Mouse (Mus musculus) gastrocnemius, adult 18-20 months (tissue): ENCODE data around the gene Mcts2. TPM values are rescaled to one million over a fixed set of nuclear protein-coding genes. Genes with fewer than 3 reads are reported as not detected.
A peak's percentile ranks its signal among the peaks of the same experiment; 100 is the strongest.

Experiments used
- DNase-seq: peaks from one replicate; pipeline ENCODE4 v3.0.0; 2021; ENCODE audit warnings: low spot score
- total RNA-seq, 2 experiments: library from RNA; stranded (reverse); gene quantifications; 2 replicates each; pipeline ENCODE4 v1.2.3; 2021

The Mcts2 gene
- total RNA-seq, 2 experiments from 2014 or later, result 11.3 to 12.7 TPM

GRCm38 (mm10) chr2:152683086-152683485 lies 3.7 kb upstream of the Mcts2 start:
- no peak for DNase-seq

- DNase-seq, result no peak
Measured at GRCm38 (mm10) chr2:152686399-152686798, 436 bp upstream of the Mcts2 start.

GRCm38 (mm10) chr2:152691564-152692217 lies 4.9 kb downstream of the Mcts2 start:
- no peak for DNase-seq

GRCm38 (mm10) chr2:152693233-152693632 lies 6.4 kb downstream of the Mcts2 start:
- peak; percentile 65 for DNase-seq

- no peak for DNase-seq
Measured at GRCm38 (mm10) chr2:152693735-152694134, 6.9 kb downstream of the Mcts2 start.

GRCm38 (mm10) chr2:152694708-152695107 lies 7.9 kb downstream of the Mcts2 start:
- no peak for DNase-seq

- DNase-seq, result no peak
Measured at GRCm38 (mm10) chr2:152696016-152696415, 9.2 kb downstream of the Mcts2 start.

- peak; percentile 93 for DNase-seq
Measured at GRCm38 (mm10) chr2:152696476-152697164, 9.8 kb downstream of the Mcts2 start.

GRCm38 (mm10) chr2:152700138-152700537 lies 13.3 kb downstream of the Mcts2 start:
- DNase-seq, result no peak

- DNase-seq, result no peak
Measured at GRCm38 (mm10) chr2:152700725-152701124, 13.9 kb downstream of the Mcts2 start.

- no peak for DNase-seq
Measured at GRCm38 (mm10) chr2:152703596-152704255, 16.9 kb downstream of the Mcts2 start.

- no peak for DNase-seq
Measured at GRCm38 (mm10) chr2:152704256-152704605, 17.4 kb downstream of the Mcts2 start.

- no peak for DNase-seq
Measured at GRCm38 (mm10) chr2:152704811-152705370, 18.1 kb downstream of the Mcts2 start.

GRCm38 (mm10) chr2:152705993-152706571 lies 19.2 kb downstream of the Mcts2 start:
- peak; percentile 56 for DNase-seq

GRCm38 (mm10) chr2:152707186-152707585 lies 20.4 kb downstream of the Mcts2 start:
- no peak for DNase-seq

GRCm38 (mm10) chr2:152707627-152708026 lies 20.8 kb downstream of the Mcts2 start:
- peak; percentile 89 for DNase-seq

- DNase-seq, result no peak
Measured at GRCm38 (mm10) chr2:152709066-152709465, 22.2 kb downstream of the Mcts2 start.

GRCm38 (mm10) chr2:152716241-152716772 lies 29.5 kb downstream of the Mcts2 start:
- DNase-seq, result no peak

- no peak for DNase-seq
Measured at GRCm38 (mm10) chr2:152717652-152718051, 30.8 kb downstream of the Mcts2 start.

- no peak for DNase-seq
Measured at GRCm38 (mm10) chr2:152718076-152718475, 31.2 kb downstream of the Mcts2 start.

- peak; percentile 17 for DNase-seq
Measured at GRCm38 (mm10) chr2:152723651-152724331, 37.0 kb downstream of the Mcts2 start.
